Mouse (Mus musculus) liver, adult 2 months (tissue): ENCODE data around the gene Apex1. TPM values are rescaled to one million over a fixed set of nuclear protein-coding genes. Genes with fewer than 3 reads are reported as not detected.

Experiments
- DNase-seq: peaks from one replicate; pipeline ENCODE4 v3.0.0-alpha.2; 2011; ENCODE audit warnings: low read depth, low spot score; ENCODE audit errors: extremely low read depth
- H3K27ac ChIP-seq: fragments of 200-500 bp; replicated peaks from 2 replicates; pipeline ENCODE4 v1.5.1; 2012; ENCODE audit warnings: low read depth, mild to moderate bottlenecking, control low read depth, inconsistent platforms, low read length; ENCODE audit not compliant: insufficient read depth
- H3K27me3 ChIP-seq: fragments of 200-500 bp; 2 replicates; pipeline ENCODE4 v1.6.1; 2012; ENCODE audit warnings: mild to moderate bottlenecking, moderate library complexity, low read length, inconsistent platforms; ENCODE audit not compliant: control insufficient read depth, insufficient read depth
- H3K36me3 ChIP-seq: fragments of 200-500 bp; 2 replicates; pipeline ENCODE4 v1.6.1; 2012; ENCODE audit warnings: low read length, inconsistent platforms; ENCODE audit not compliant: control insufficient read depth, insufficient read depth
- H3K4me1 ChIP-seq: fragments of 200-500 bp; 2 replicates; pipeline ENCODE4 v1.6.1; 2011; ENCODE audit warnings: low read length; ENCODE audit not compliant: control insufficient read depth, insufficient read depth
- H3K4me3 ChIP-seq: fragments of 200-500 bp; 2 replicates; pipeline ENCODE4 v1.5.1; 2011; ENCODE audit warnings: low read depth, mild to moderate bottlenecking, control low read depth, low read length, moderate library complexity; ENCODE audit not compliant: insufficient read depth
- H3K79me2 ChIP-seq: fragments of 200-500 bp; 2 replicates; pipeline ENCODE4 v1.6.1; 2012; ENCODE audit warnings: inconsistent platforms, mild to moderate bottlenecking, low read length, moderate library complexity; ENCODE audit not compliant: control insufficient read depth, insufficient read depth
- H3K9ac ChIP-seq: fragments of 200-500 bp; 2 replicates; pipeline ENCODE4 v1.6.1; 2012; ENCODE audit warnings: low read depth, mild to moderate bottlenecking, control low read depth, inconsistent platforms, low read length
- CTCF ChIP-seq: fragments of 200-500 bp; IDR thresholded peaks from 2 replicates; pipeline ENCODE4 v1.5.1; 2011; ENCODE audit warnings: low read depth, low read length, control low read depth
- POLR2A ChIP-seq: fragments of 200-500 bp; IDR thresholded peaks from 2 replicates; pipeline ENCODE4 v1.6.1; 2011; ENCODE audit warnings: low read length, control low read depth; ENCODE audit not compliant: insufficient read depth; ENCODE audit errors: extremely low read depth
- WGBS: fragments of 180-500 bp; shearing (Covaris S2); methylation state at CpG from one replicate; pipeline ENCODE4 v1.1.7; 2018; 5-methylcytosine and 5-hydroxymethylcytosine counted together
- polyA plus RNA-seq: library from polyadenylated mRNA; depleted of rRNA; stranded (reverse); fragments of >200 nt; gene quantifications from 2 replicates; pipeline ENCODE4 v1.2.3, GENCODE M21; 2012
- total RNA-seq: library from RNA; depleted of rRNA; stranded (reverse); fragments of >200 nt; gene quantifications from 2 replicates; pipeline ENCODE4 v1.2.3, GENCODE M21; 2014

Apex1 gene
- total and polyA plus RNA-seq, 2 experiments, result 27.8 to 28.4 TPM

DNA sequence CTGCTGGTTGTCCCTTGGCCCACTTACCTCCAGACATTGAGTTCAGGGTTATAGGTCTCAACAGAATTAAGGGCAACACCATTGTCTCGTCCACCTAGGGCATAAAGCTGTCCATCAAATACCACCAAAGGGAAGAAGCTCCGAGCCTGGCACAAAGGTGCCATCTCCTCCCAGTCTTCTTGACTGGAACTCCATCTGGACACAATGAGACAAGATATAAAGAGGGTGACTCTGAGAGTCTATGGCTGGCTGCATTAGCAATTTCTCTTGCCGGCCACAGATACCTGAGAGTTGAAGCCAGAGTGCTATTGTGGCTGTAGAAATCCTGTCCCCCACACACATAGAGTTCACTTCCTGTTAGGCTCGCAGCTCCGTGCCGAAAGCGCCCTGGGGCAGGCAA lies 32.7 kb upstream of the Apex1 start:
- H3K36me3 ChIP-seq, result no peaks in the 10 kb centered on the region

DNA sequence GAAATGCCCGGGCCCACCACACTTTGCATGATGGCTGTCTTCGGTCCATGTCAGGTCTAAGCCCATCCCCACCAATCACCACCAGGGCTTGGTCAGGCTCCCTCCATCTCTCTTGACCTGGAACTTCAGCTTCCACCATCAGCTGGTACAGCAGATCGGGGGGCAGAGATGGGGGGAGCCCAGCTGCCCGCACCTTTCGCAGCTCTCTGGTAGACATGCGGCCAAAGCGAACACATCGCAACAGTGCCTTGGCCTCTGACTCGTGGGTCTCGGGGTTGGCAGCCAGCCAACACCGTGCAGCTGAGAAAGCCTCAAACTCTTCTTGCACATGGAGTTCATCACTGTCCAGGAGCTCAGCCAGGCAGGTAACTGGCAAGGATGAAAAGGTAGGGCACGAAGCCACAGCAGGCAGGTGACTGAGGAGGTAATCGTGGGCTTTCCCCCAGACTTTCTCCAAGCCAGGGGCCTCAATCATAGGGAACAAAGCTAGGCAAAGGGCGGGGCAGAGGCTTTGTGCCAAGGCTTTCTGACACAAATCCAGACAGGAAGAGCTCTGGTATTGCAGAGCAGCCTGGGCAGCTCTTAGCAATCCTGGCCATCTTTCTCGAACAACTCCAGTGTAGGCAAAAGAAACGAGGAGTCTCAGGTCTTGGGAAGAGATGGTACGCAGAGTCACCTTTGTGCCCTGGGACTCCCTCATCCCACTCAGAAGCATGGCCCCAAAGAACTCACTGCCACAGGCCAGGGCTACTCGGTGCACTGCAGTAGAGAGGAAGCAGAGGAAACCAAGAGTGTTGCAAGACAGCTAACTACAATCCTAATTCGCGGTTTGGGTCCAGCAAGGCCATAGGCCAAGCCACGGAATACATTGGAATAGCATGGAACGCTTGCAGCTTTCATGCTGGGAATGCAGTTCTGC lies 32.0 kb upstream of the Apex1 start:
- no peak for DNase-seq

More for the DNA sequence above, 32.7 kb upstream of the Apex1 start:
- Histone ChIP-seq H3K27ac (no peak overlapping the region), H3K27me3 (no peaks in the 10 kb centered on the region), H3K4me1 (peaks cover 9% of the 10 kb centered on the region), H3K9ac (no peak overlapping the region), H3K4me3 (no peak overlapping the region), H3K79me2 (no peaks in the 10 kb centered on the region)
- DNase-seq, result no peak
- WGBS, result 87% methylated on average over 7 of the region's 7 CpGs
- TF ChIP-seq CTCF (no peak), POLR2A (no peak)

DNA sequence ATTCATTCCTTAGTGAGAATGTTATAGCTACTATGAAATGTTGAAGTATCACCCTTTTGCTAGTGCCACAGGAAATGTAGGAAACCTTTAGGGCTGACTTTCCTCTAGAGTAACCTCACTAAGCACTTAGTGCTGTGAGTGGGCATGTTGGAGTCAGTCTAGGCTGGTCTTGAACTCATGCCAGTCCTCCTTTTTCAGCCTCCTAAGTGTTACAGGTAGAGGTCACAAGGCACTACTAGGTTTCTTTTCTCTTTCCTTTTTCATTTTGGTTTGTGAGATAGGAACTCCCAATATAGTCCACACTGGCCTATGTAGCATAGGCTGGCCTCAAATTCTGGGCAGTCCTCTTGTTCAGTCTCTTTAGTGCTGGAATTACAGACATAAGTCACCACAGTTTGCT lies 29.4 kb upstream of the Apex1 start:
- H3K27me3 ChIP-seq, result no peaks in the 10 kb centered on the region
- H3K4me3 ChIP-seq, result no peak overlapping the region
- TF ChIP-seq CTCF, result no peak
- TF ChIP-seq POLR2A, result no peak
- DNase-seq, result no peak
- H3K79me2 ChIP-seq, result no peaks in the 10 kb centered on the region
- H3K36me3 ChIP-seq, result no peaks in the 10 kb centered on the region
- H3K4me1 ChIP-seq, result peaks cover 9% of the 10 kb centered on the region
- H3K27ac ChIP-seq, result peak overlapping the region; percentile 58
- H3K9ac ChIP-seq, result no peak overlapping the region

More for the DNA sequence above, 32.0 kb upstream of the Apex1 start:
- Histone ChIP-seq H3K79me2 (no peaks in the 10 kb centered on the region), H3K4me1 (peaks cover 9% of the 10 kb centered on the region), H3K36me3 (no peaks in the 10 kb centered on the region), H3K9ac (no peak overlapping the region), H3K4me3 (no peak overlapping the region), H3K27me3 (no peaks in the 10 kb centered on the region), H3K27ac (no peak overlapping the region)
- WGBS, result 75% methylated on average over 22 of the region's 22 CpGs
- TF ChIP-seq CTCF (no peak), POLR2A (no peak)

DNA sequence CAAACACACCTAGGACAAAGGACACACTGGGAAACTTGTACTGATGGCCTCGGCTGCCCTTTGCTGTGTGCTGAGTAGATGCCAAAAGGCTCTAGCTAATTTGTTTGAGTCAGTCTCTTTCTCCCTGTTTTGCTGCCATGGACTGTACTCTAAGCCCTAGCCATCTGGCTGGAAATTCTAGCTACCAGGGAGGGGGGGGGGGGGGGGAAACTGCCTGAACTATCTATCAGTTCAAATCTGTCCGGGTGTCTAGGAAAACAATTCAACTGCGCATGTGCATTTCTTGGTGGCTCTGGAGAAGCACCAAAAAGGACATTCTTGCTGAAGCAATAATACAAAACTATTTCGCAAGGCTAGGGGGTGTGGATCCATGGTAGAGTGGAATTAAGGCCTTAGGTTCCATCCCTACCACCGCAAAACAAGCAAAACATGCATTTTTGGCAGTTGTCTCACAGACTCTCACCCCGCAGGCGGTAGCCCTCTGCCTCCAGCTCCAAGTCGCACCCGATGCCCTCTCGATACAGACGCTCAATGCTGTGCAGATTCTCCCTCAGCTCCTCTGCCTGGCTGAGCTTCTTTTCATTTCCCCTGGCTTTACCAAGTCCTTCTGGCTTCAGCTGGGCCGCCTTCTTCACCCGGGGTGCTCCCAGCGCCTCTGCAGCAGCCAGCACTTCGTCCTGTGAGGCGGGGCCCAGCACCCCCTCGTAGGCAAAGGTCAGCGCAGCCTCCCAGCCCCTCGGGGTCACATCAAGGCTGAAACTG lies 28.6 kb upstream of the Apex1 start:
- H3K36me3 ChIP-seq, result no peaks in the 10 kb centered on the region
- H3K4me1 ChIP-seq, result peaks cover 9% of the 10 kb centered on the region
- peak overlapping the region; percentile 47 for H3K4me3 ChIP-seq
- H3K9ac ChIP-seq, result peak overlapping the region; percentile 42
- peak; percentile 98 for DNase-seq
- TF ChIP-seq CTCF (no peak), POLR2A (no peak)
- H3K27ac ChIP-seq, result peak overlapping the region; percentile 67
- 5% methylated on average over 19 of the region's 19 CpGs for WGBS
- no peaks in the 10 kb centered on the region for H3K27me3 ChIP-seq
- no peaks in the 10 kb centered on the region for H3K79me2 ChIP-seq

DNA sequence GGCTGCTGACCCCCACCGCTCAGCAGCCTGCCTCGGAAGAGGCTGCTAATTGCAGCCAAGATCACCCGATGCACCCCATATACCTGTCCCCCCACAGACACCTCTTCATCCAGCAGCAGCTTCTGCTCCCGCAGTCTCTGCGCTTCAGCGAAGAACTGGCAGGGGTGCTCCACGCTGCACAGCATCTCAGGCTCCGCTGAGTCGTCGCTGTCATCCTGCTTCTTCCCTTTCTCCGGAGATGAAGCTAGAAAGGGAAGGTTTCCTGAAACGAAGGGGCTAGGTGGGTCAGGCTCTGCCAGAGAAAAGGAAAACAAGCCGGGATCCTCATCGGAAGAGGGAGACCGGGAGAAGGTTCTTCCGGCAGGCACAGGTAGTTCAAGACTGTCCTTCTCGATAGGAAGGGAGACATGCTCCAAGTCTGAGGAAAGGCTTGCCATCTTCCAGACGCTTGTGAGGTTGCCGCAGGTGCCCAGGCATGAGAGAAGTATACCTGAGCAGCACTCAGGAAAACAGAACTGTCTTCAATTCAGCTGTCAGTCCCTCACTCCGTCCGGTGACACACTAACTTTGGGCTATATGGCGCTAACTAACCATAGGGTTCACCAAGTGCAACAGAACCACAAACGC lies 27.9 kb upstream of the Apex1 start:
- no peaks in the 10 kb centered on the region for H3K79me2 ChIP-seq
- peaks cover 9% of the 10 kb centered on the region for H3K4me1 ChIP-seq
- WGBS, result 48% methylated on average over 23 of the region's 23 CpGs
- peak overlapping the region; percentile 47; the same call in 1 of the 2 replicates for H3K4me3 ChIP-seq
- TF ChIP-seq POLR2A (no peak), CTCF (no peak)
- DNase-seq, result no peak
- H3K9ac ChIP-seq, result peak overlapping the region; percentile 40
- no peaks in the 10 kb centered on the region for H3K27me3 ChIP-seq
- H3K36me3 ChIP-seq, result no peaks in the 10 kb centered on the region
- H3K27ac ChIP-seq, result peak overlapping the region; percentile 67
